Mouse (Mus musculus): ENCODE measurements around the gene Arhgap8.

The Arhgap8 gene

DNA sequence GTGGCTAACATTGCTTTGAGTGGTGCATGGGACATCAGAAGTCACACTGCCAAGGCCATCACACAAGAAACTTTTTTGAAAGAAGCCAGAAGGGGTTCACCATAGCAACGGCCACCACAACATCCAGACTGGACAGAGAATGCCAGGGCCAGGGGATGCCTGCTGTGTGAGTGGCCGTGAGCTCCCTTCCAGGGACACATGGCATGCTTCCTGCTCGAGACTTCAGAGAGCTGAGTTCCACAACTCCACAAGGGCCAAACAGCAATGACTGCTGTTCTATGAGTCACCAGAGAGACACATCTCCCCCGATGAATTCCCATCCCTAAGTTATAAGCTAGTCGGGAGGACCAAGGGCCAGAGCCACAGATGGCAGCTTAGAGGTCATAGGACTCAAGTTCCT is 91.3 kb downstream of the Arhgap8 start:
- DNase-seq, result no peak

DNA sequence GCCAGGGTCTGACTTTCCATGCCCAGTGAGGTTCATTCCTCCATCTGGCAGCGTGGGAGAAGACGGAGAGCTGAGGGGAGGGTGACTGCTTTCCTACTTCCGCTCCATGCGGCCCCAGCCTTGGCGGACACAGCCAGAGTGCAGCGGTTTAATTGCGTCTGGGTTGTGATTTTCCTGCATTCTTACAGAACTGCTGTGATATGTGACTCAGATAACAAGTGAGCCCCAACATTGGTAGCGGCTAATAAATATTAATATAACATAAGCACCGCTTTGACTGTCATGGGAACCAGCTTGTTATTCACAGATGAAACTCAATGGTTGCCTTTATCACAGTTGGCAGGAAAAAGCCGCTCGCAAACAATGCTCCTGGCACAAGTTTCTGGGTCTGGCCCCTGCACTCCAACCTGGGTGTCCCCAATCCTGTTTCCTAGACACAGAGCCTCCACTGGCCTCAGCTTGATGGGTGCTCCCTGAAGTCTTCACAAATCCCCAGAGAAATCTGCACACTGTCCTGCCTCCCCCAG is 93.0 kb downstream of the Arhgap8 start:
- no peak for DNase-seq

DNA sequence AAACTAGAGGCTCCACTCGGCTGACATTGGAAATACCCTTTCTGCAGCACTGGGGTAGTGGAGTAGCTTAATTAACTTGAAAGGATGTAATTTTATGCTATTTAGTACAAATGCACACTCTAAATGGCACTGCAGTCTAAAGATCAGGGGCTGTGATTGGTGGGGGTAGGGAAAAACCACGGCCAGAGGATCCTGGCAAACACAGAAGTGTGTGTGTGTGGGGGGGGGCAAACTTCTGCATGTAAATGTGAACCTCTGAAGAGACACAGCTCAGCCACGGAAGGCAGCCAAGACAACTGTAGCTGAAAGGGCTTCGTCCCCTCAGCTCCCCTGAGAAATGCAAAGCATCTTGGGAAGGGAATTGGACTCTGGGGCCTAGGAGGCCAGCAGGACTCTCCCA is 95.3 kb downstream of the Arhgap8 start:
- DNase-seq, result no peak

GRCm38 (mm10) chr15:84817589-84817988 is 97.7 kb downstream of the Arhgap8 start:
- DNase-seq, result peak; percentile 21

DNA sequence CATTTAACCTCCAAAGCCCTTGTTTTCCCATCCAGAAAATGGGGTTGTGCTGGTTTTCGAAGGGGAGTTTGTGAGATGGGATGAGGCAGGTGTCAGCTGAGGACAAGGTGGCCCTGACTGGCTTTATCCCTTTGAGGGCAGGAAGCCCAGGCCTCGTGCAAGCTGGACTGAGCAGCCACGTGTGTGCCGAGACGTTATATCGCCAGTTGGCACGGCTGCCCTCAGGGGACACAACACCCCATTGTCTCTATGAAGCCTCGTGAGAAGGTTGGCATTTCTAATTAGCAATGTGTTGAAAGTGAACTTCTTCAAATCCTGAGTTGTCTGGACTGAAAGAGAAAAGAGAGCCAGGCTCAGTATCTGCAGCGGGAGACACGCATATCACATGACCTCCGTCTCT is 98.4 kb downstream of the Arhgap8 start:
- DNase-seq, result peak; percentile 27

DNA sequence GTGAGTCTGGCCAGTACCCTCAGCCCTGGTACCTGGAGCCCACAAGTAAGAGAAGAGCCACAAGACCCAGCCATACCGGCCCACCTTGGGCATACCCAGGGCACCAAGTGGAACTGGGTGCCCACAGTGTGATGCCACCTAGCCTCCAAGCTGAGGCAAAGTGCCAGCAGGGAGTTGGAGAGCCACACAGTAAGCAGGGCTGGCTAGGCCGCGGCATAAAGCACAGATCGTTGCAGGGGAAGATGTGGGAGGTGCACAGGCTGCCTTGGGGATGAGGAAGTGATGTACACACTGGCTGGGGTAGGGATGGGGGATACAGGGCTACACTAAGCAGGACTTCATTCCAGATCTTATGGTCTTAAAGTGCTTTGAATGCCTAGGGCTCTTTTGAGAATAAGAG is 101.0 kb downstream of the Arhgap8 start:
- DNase-seq, result peak; percentile 19

Measured in cerebellum, adult 9-11 months (tissue).